Mouse (Mus musculus) midbrain, embryonic 16.5 days (tissue): ENCODE measurements at regions not wholly inside any gene's neighbourhood (a gene's known extent, or its start where the extent isn't known, plus 50 kb on each side); places are given as distances from the start of the nearest gene placed in this dataset.

ENCODE experiments used
- ATAC-seq: fragments of 200-750 bp; cut with Nextera tagmentation; 2 replicates; pipeline ENCODE4 v1.8.0; 2017; ENCODE audit warnings: moderate TSS enrichment
- H3K27ac ChIP-seq: fragments of 300-500 bp; sonication (generic); 2 replicates; pipeline ENCODE4 v1.5.1; 2014; ENCODE audit warnings: mild to moderate bottlenecking, low read length, mixed read lengths
- H3K27me3 ChIP-seq: fragments of 300-500 bp; sonication (generic); 2 replicates; pipeline ENCODE4 v1.6.1; 2014; ENCODE audit warnings: low read depth, low read length, mixed read lengths; ENCODE audit not compliant: control insufficient read depth, insufficient read depth
- H3K36me3 ChIP-seq: fragments of 300-500 bp; sonication (generic); 2 replicates; pipeline ENCODE4 v1.6.1; 2014; ENCODE audit warnings: mild to moderate bottlenecking, low read length, moderate library complexity, mixed read lengths; ENCODE audit not compliant: control insufficient read depth, insufficient read depth
- H3K4me1 ChIP-seq: fragments of 300-500 bp; sonication (generic); 2 replicates; pipeline ENCODE4 v1.6.1; 2014; ENCODE audit warnings: mild to moderate bottlenecking, low read length, mixed read lengths; ENCODE audit not compliant: control insufficient read depth, insufficient read depth
- H3K4me2 ChIP-seq: fragments of 300-500 bp; sonication (generic); 2 replicates; pipeline ENCODE4 v1.6.1; 2014; ENCODE audit warnings: mild to moderate bottlenecking, low read length, mixed read lengths
- H3K4me3 ChIP-seq: fragments of 300-500 bp; sonication (generic); 2 replicates; pipeline ENCODE4 v1.5.1; 2014; ENCODE audit warnings: low read depth, mild to moderate bottlenecking, low read length, moderate library complexity, mixed read lengths
- H3K9ac ChIP-seq: fragments of 300-500 bp; sonication (generic); 2 replicates; pipeline ENCODE4 v1.6.1; 2014; ENCODE audit warnings: low read depth, low read length, mixed read lengths
- H3K9me3 ChIP-seq: fragments of 300-500 bp; sonication (generic); replicated peaks from 2 replicates; pipeline ENCODE4 v1.6.1; 2014; ENCODE audit warnings: mild to moderate bottlenecking, low read length, mixed read lengths; ENCODE audit not compliant: control insufficient read depth, poor library complexity, severe bottlenecking
- WGBS: fragments of 180-500 bp; shearing (Covaris S2); extraction: QIAGEN DNeasy Blood & Tissue Kit; methylation state at CpG from one replicate; pipeline ENCODE4 v1.1.7; 2014; 5-methylcytosine and 5-hydroxymethylcytosine counted together

DNA sequence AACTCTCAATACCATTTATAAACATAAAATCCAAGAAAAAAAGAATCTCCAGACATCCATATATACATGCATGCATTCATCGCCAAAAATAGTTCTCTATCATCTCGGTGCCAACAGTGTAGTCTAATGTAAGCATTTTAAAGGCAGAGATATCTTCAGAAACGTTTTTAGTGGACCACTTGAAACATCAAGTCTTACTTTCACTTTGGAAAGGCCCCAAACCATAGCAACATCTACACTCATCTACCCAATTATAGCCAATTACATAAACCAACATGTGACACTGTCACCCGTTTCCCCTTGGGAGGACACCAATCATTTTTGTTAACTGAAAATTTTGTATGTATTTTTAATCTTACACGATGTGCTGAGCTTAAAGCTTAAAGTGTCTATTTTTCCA, 716.7 kb downstream of the Hace1 start:
- WGBS, result 82% methylated on average over 5 of the region's 5 CpGs
- no peak for ATAC-seq

DNA sequence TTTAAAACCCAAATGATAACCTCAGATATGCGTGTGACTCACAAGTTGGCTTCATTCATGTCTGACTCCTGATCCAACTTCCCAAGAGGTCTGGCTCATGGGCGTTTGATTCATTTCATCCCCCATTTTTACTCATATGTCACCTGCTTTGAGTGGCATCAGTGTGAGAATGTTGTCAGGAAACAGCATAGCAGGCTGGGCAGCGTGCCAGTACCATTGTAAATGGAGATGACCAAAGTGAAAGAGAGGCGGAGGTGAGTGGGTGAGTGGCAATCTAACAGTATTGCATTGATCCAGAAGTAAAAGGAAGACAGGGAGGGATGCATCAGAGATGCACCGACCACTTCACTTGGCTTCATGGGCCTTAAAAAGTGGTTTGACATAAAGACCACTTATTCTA, 720.7 kb downstream of the Hace1 start:
- Histone ChIP-seq H3K9ac (no peak overlapping the region), H3K4me3 (no peak overlapping the region), H3K27ac (no peak overlapping the region), H3K27me3 (no peaks in the 10 kb centered on the region), H3K4me1 (no peaks in the 10 kb centered on the region), H3K36me3 (no peaks in the 10 kb centered on the region), H3K4me2 (no peak overlapping the region), H3K9me3 (no peaks in the 10 kb centered on the region)
- 50% methylated on average over 5 of the region's 5 CpGs for WGBS
- peak; percentile 48; the same call in 1 of the 2 replicates for ATAC-seq

More for the DNA sequence above, 716.7 kb downstream of the Hace1 start:
- H3K27me3 ChIP-seq, result no peaks in the 10 kb centered on the region
- no peaks in the 10 kb centered on the region for H3K9me3 ChIP-seq
- no peak overlapping the region for H3K4me3 ChIP-seq
- H3K9ac ChIP-seq, result no peak overlapping the region
- H3K36me3 ChIP-seq, result no peaks in the 10 kb centered on the region
- H3K4me2 ChIP-seq, result no peak overlapping the region
- H3K4me1 ChIP-seq, result no peaks in the 10 kb centered on the region
- no peak overlapping the region for H3K27ac ChIP-seq

- Histone ChIP-seq H3K4me2 (no peak overlapping the region), H3K4me3 (no peak overlapping the region), H3K27me3 (no peaks in the 10 kb centered on the region), H3K27ac (no peak overlapping the region), H3K36me3 (no peaks in the 10 kb centered on the region), H3K9me3 (no peaks in the 10 kb centered on the region), H3K4me1 (no peaks in the 10 kb centered on the region), H3K9ac (no peak overlapping the region)
- 38% methylated on average over 3 of the region's 3 CpGs for WGBS
- no peak for ATAC-seq
These were observed 721.9 kb downstream of the Hace1 start for GRCm38 (mm10) chr10:46299521-46299920.

DNA sequence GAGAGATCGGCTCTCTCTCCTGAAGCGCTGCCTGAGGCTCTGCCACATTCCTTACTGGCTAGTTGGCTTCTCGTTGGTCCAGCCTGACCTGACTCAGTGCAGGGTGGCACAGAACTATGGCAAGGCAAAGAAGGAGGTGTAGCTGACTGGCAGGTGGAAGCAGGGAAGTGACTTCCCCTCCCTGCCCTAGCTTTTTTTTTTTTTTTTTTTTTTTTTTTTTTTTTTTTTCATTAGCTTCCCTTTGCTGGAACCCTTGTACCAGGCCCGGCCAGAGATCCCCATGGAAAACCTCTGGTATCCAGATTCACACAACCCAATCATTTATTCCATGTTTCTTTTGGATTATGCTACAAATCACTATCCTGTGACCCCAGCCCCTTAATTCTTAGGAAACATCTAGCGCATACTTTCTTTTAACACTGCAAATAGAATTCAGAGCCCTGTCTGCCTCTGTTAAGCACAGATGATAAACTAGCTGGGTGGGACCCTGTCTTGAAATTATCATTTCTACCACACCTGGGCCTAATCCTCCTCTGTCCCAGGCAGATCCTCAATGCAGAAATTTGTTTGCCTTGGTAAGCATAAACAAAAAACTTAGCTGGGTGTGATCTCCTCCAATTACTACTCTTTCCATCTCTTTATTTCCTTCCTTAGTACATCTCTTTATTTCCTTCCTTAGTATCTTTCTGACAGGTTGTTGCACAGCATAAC, 742.9 kb downstream of the Hace1 start:
- no peak overlapping the region for H3K27ac ChIP-seq
- H3K4me1 ChIP-seq, result no peaks in the 10 kb centered on the region
- WGBS, result 87% methylated on average over 5 of the region's 5 CpGs
- H3K27me3 ChIP-seq, result no peaks in the 10 kb centered on the region
- no peak overlapping the region for H3K4me2 ChIP-seq
- no peaks in the 10 kb centered on the region for H3K36me3 ChIP-seq
- H3K9me3 ChIP-seq, result no peaks in the 10 kb centered on the region
- no peak for ATAC-seq
- no peak overlapping the region for H3K9ac ChIP-seq
- H3K4me3 ChIP-seq, result no peak overlapping the region

DNA sequence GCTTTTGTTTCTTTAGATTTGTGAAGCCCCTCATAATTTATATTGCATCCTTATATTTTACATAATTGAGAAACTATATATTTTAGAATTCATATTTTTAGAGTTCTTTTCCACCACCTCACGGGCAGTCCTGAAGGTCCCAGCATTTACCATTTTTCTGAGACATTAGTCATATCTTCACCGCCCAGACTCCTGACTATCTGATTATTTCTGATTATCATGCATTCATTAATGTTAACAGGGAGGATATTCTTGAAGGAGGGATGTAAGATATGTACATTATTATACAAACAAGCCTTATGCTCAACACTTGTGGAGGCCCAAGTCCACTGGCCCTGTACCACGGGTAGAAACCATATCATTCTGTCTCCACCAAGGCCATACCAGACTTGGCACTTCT, 743.4 kb downstream of the Hace1 start:
- whole genome bisulfite sequencing, result 94% methylated on average over 3 of the region's 3 CpGs
- Histone ChIP-seq H3K4me2 (no peak overlapping the region), H3K27me3 (no peaks in the 10 kb centered on the region), H3K36me3 (no peaks in the 10 kb centered on the region), H3K27ac (no peak overlapping the region), H3K9ac (no peak overlapping the region), H3K4me3 (no peak overlapping the region), H3K9me3 (no peaks in the 10 kb centered on the region), H3K4me1 (no peaks in the 10 kb centered on the region)
- no peak for ATAC-seq

GRCm38 (mm10) chr10:46329052-46329451, 751.4 kb downstream of the Hace1 start:
- Histone ChIP-seq H3K4me1 (no peaks in the 10 kb centered on the region), H3K4me3 (no peak overlapping the region), H3K4me2 (no peak overlapping the region), H3K27ac (no peak overlapping the region), H3K27me3 (no peaks in the 10 kb centered on the region), H3K36me3 (no peaks in the 10 kb centered on the region), H3K9me3 (no peaks in the 10 kb centered on the region), H3K9ac (no peak overlapping the region)
- ATAC-seq, result no peak
- WGBS, result 82% methylated on average over 1 of the region's 1 CpGs

DNA sequence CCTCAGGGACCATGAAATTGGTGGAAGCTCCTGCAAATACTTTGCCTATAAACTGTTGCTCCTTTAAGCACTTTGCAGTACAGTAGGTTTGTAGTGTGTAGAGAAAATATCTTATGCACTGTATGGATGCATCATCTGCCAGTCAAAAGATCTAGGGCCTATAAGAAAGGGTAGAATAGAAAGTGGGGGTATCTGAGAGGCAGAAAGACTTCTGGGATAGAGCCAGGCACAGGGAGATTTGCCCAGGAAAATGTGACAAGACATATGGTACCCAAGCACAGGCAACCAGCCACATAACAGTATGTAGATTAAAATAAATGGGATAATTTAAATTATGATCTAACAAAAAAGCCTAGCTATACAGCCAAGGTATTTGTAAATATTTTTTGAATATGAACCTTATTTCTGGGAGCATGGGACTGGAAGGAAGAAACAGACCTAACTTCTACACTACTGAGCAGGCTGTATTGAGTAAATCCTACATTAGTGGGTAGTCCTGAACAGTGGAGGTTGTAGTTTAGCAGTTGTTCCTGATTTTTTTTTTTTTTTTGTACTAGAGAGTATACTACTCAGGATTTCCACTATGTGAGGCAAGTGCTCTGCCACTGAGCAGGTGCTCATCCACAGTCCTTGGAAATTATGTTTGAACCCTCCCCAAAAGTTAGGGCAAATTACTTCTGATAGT, 754.1 kb downstream of the Hace1 start:
- Histone ChIP-seq H3K27me3 (no peaks in the 10 kb centered on the region), H3K9ac (no peak overlapping the region), H3K4me1 (no peaks in the 10 kb centered on the region), H3K9me3 (no peaks in the 10 kb centered on the region), H3K27ac (no peak overlapping the region), H3K4me2 (no peak overlapping the region), H3K36me3 (no peaks in the 10 kb centered on the region), H3K4me3 (no peak overlapping the region)
- ATAC-seq, result no peak

- no peak overlapping the region for H3K4me3 ChIP-seq
- no peak for ATAC-seq
- no peaks in the 10 kb centered on the region for H3K27me3 ChIP-seq
- H3K4me2 ChIP-seq, result no peak overlapping the region
- H3K27ac ChIP-seq, result no peak overlapping the region
- H3K4me1 ChIP-seq, result no peaks in the 10 kb centered on the region
- H3K9ac ChIP-seq, result no peak overlapping the region
- H3K36me3 ChIP-seq, result no peaks in the 10 kb centered on the region
- no peaks in the 10 kb centered on the region for H3K9me3 ChIP-seq
These were observed 755.6 kb downstream of the Hace1 start for GRCm38 (mm10) chr10:46333231-46333630.

DNA sequence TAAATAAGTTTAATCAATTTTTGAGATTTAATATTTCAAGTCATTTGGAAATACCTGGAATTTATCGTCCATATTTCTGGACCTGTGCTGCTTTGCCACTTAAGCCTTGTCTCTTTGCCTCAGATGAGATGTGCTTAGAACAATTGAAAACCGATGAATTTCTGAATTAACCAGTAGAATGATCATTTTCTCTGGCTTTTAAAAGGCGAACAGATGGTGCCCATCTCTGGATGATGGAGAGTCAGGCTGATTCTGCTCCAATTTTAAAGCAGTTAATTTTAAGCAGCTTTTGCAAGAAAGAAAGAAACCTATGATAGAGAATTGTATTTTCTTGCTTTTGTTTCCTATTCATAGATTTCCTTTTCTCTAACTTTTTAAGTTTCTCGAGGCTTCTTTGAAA, 767.7 kb downstream of the Hace1 start:
- WGBS, result 62% methylated on average over 4 of the region's 4 CpGs
- H3K9me3 ChIP-seq, result no peaks in the 10 kb centered on the region
- H3K27me3 ChIP-seq, result no peaks in the 10 kb centered on the region
- no peaks in the 10 kb centered on the region for H3K36me3 ChIP-seq
- no peak for ATAC-seq
- no peak overlapping the region for H3K27ac ChIP-seq
- H3K4me3 ChIP-seq, result no peak overlapping the region
- no peak overlapping the region for H3K9ac ChIP-seq
- H3K4me2 ChIP-seq, result no peak overlapping the region
- peaks cover 4% of the 10 kb centered on the region; the same call in 1 of the 2 replicates for H3K4me1 ChIP-seq
